Mouse (Mus musculus) small intestine, adult 2 months (tissue): ENCODE results near the gene Med4. TPM values are rescaled to one million over a fixed set of nuclear protein-coding genes. Genes with fewer than 3 reads are reported as not detected.

Experiments used
- H3K27ac ChIP-seq: fragments of 200-500 bp; 2 replicates; pipeline ENCODE4 v1.5.1; 2012; ENCODE audit warnings: low read depth, low read length, control low read depth, inconsistent platforms; ENCODE audit not compliant: insufficient read depth
- H3K27me3 ChIP-seq: fragments of 200-500 bp; 2 replicates; pipeline ENCODE4 v1.6.1; 2012; ENCODE audit warnings: mild to moderate bottlenecking, moderate library complexity, low read length, inconsistent platforms; ENCODE audit not compliant: control insufficient read depth, insufficient read depth
- H3K36me3 ChIP-seq: fragments of 200-500 bp; 2 replicates; pipeline ENCODE4 v1.6.1; 2012; ENCODE audit warnings: mild to moderate bottlenecking, low read length, control low read depth, inconsistent platforms; ENCODE audit not compliant: control insufficient read depth, insufficient read depth
- H3K4me1 ChIP-seq: fragments of 200-500 bp; 2 replicates; pipeline ENCODE4 v1.6.1; 2012; ENCODE audit warnings: low read length, inconsistent platforms, mixed read lengths; ENCODE audit not compliant: control insufficient read depth, insufficient read depth, insufficient read length
- H3K4me3 ChIP-seq: fragments of 200-500 bp; 2 replicates; pipeline ENCODE4 v1.5.1; 2012; ENCODE audit warnings: low read depth, mild to moderate bottlenecking, control low read depth, inconsistent platforms, low read length, moderate library complexity
- CTCF ChIP-seq: fragments of 200-500 bp; IDR thresholded peaks from 2 replicates; pipeline ENCODE4 v1.5.1; 2012; ENCODE audit warnings: low read depth, mild to moderate bottlenecking, control low read depth, inconsistent platforms, low read length, moderate library complexity, mixed read lengths; ENCODE audit not compliant: insufficient replicate concordance, insufficient read length; ENCODE audit errors: extremely low read depth
- POLR2A ChIP-seq: fragments of 200-500 bp; IDR thresholded peaks from 2 replicates; pipeline ENCODE4 v1.6.1; 2012; ENCODE audit warnings: low read depth, mild to moderate bottlenecking, control low read depth, inconsistent platforms, low read length, moderate library complexity
- whole genome bisulfite sequencing: fragments of 180-500 bp; shearing (Covaris S2); methylation state at CpG from one replicate; pipeline ENCODE4 v1.1.7; 2018; 5-methylcytosine and 5-hydroxymethylcytosine counted together
- polyA plus RNA-seq: library from polyadenylated mRNA; depleted of rRNA; stranded (reverse); fragments of >200 nt; gene quantifications from 2 replicates; pipeline ENCODE4 v1.2.3, GENCODE M21; 2012; rRNA removed

The Med4 gene
- polyA plus RNA-seq, result 4.5 and 8.7 TPM in 2 replicates

DNA sequence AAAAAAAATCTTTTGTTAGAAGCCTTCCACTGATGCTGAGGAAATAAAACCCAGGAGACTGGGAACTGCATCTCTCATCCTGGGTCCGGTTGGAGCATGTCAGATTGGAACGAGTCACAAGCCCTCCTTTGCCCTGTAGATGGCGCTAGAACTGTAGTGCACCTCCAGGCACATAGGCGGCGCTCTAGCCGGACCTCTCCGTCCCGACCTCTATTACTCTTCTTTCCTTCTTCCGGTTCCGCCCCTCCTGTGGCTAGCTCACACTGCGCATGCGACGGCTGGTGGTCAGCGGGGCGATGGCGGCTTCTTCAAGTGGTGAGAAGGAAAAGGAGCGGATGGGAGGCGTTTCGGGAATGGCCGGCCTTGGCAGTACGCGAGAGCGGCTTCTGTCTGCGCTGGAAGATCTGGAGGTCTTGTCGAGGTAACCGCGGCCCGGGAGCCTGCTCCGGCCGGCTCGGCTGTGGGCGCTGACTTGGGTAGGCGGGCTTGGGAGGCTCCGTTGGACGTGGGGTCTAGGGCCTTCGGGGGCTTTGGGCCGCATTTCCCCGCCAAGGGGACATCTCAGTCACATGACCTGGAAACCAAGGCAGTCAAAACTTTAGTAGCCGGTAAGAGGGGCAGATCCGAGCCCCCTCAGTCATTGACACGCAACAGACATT, at the start of gene Med4:
Med4 (plus strand) TSS at position 261 of the 659 bp plus-strand sequence.
- peaks cover 6% of the 10 kb centered on the region; the same call in 1 of the 2 replicates for H3K36me3 ChIP-seq
- peak within 1 kb of the TSS; percentile 86 for H3K4me3 ChIP-seq
- WGBS, result under 1% methylated on average over 41 of the region's 41 CpGs
- no peak within 1 kb of the TSS for H3K27ac ChIP-seq
- TF ChIP-seq CTCF (peak; percentile 100), POLR2A (peak; percentile 80)
- peaks cover 5% of the 10 kb centered on the region; the same call in 1 of the 2 replicates for H3K4me1 ChIP-seq
- H3K27me3 ChIP-seq, result no peaks in the 10 kb centered on the region

GRCm38 (mm10) chr14:73460514-73461134, 49.2 kb upstream of the Med4 start:
- WGBS, result 49% methylated on average over 12 of the region's 12 CpGs
- Histone ChIP-seq H3K27me3 (no peaks in the 10 kb centered on the region), H3K27ac (no peak overlapping the region), H3K36me3 (no peaks in the 10 kb centered on the region), H3K4me3 (no peak overlapping the region), H3K4me1 (no peaks in the 10 kb centered on the region)
- no peak for TF ChIP-seq POLR2A

DNA sequence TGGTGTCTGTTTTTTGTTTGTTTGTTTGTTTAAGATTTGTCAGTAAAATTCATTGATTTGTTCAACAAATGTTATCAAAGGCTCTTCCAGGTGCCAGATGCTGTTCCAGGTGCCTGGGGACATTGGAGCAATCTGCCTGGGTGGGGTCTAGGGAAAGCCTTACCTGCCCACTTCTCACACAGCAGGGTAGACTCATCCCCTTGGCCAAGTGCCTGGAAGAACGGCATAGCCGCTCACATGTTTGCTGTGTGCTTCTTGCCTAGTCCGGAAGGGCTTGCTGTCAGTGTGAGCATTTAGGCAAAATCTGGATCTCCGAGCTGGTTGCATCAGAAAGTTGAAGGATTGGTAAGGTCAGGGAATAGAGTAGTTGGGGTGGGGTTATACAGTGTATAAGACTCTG, 47.6 kb upstream of the Med4 start:
- 35% methylated on average over 4 of the region's 4 CpGs for WGBS
- Histone ChIP-seq H3K4me3 (no peak overlapping the region), H3K36me3 (no peaks in the 10 kb centered on the region), H3K27me3 (no peaks in the 10 kb centered on the region), H3K27ac (no peak overlapping the region), H3K4me1 (no peaks in the 10 kb centered on the region)
- TF ChIP-seq POLR2A (no peak), CTCF (no peak)

DNA sequence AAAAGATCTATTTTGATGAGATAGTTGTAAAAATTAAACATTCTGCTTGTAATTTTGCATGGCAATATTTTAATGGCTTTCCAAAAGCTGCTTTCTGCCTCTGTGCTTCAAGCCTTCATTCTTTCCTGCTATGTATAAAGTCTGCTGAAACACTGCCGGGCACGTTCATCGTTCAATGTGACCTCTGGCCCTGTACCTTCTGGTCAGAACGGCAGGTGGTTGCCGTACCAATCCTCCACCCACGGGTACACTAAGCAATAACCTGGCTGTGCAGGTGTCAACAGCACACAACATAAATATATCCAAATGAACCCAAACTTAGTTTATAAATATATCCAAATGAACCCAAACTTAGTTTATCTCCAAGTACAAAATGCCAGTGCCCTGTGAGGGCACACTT, 42.1 kb upstream of the Med4 start:
- H3K36me3 ChIP-seq, result no peaks in the 10 kb centered on the region
- no peak overlapping the region for H3K4me3 ChIP-seq
- TF ChIP-seq CTCF, result no peak
- no peak for TF ChIP-seq POLR2A
- no peaks in the 10 kb centered on the region for H3K4me1 ChIP-seq
- 23% methylated on average over 6 of the region's 6 CpGs for WGBS
- H3K27ac ChIP-seq, result no peak overlapping the region
- H3K27me3 ChIP-seq, result no peaks in the 10 kb centered on the region

GRCm38 (mm10) chr14:73469506-73469905, 40.3 kb upstream of the Med4 start:
- no peak for TF ChIP-seq CTCF
- TF ChIP-seq POLR2A, result no peak
- no peak overlapping the region for H3K4me3 ChIP-seq
- 92% methylated on average over 7 of the region's 7 CpGs for WGBS

GRCm38 (mm10) chr14:73470593-73470992, 39.2 kb upstream of the Med4 start:
- Histone ChIP-seq H3K27ac (no peak overlapping the region), H3K36me3 (no peaks in the 10 kb centered on the region), H3K27me3 (no peaks in the 10 kb centered on the region), H3K4me1 (no peaks in the 10 kb centered on the region), H3K4me3 (no peak overlapping the region)
- WGBS, result 73% methylated on average over 8 of the region's 8 CpGs
- TF ChIP-seq POLR2A, result no peak
- TF ChIP-seq CTCF, result no peak

More at GRCm38 (mm10) chr14:73469506-73469905, 40.3 kb upstream of the Med4 start:
- H3K4me1 ChIP-seq, result no peaks in the 10 kb centered on the region
- H3K36me3 ChIP-seq, result no peaks in the 10 kb centered on the region
- H3K27ac ChIP-seq, result no peak overlapping the region
- no peaks in the 10 kb centered on the region for H3K27me3 ChIP-seq

GRCm38 (mm10) chr14:73472205-73472604, 37.6 kb upstream of the Med4 start:
- no peak overlapping the region for H3K4me3 ChIP-seq
- H3K27me3 ChIP-seq, result no peaks in the 10 kb centered on the region
- TF ChIP-seq CTCF, result no peak
- no peak for TF ChIP-seq POLR2A
- H3K27ac ChIP-seq, result no peak overlapping the region
- 74% methylated on average over 7 of the region's 7 CpGs for WGBS
- H3K4me1 ChIP-seq, result no peaks in the 10 kb centered on the region
- no peaks in the 10 kb centered on the region for H3K36me3 ChIP-seq
